Mouse (Mus musculus) mouse trophoblast stem cell (cell line): ENCODE measurements around the gene Rnd3.

ENCODE experiments used
- in situ Hi-C, 2 experiments: fragments of 300-500 bp; cut with MseI, MboI; formaldehyde crosslinking; loops; 2 replicates in 1 of 2; 3 replicates in 1 of 2; pipeline ENCODE4 v1.15.1; 2025

Rnd3 gene

DNA sequence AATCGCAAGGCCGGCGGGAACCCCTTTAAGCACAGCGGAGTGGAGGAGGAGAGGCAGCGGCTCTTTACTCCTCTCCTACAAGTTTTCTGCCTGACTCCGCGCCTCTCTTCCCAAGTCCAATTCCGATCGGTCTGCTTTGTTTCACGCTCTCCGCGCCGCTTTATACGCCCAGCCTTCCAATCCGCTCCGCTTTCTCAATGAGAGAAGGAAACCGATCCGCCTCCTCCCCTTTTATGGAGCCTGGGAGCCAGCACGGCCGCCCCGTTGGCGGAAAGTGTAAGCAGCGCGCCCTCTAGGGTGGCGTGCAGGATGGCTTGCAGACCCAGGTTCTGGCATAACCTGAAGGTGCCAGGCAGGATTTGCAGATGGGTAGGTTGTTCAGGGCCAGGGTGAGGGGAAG lies at the start of gene Rnd3:
Gene Rnd3, minus strand, starts transcription at position 137 of the 400 bp plus-strand sequence.
- in situ Hi-C loops: loop anchor here in 1 of 2 experiments (25.0 kb wide), 1 partner anchor 837 kb away; no protein-coding TSS in a partner anchor

DNA sequence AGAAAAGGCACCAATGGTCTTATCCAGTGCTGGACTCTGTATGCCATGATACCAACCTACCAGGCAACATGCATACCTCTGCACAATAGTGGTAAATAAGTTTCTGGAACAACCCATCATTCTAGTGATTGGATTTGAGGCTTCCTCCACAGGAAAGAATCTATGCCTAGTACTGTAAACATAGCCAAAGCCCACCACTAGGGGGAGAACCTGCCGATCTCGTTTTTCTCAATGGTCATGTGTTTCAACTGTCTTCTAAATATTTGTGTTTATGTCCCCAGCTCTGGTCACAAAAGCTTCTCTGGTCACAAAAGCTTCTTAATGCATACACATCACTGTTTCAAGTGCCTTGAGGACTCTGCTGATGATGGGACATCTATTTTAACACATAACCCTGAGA lies 43.4 kb upstream of the Rnd3 start:
- in situ Hi-C loops: no loop called here

- in situ Hi-C loops: no loop called here
These were observed 36.9 kb upstream of the Rnd3 start for GRCm38 (mm10) chr2:51185762-51186161.

GRCm38 (mm10) chr2:51182990-51183389 lies 34.1 kb upstream of the Rnd3 start:
- in situ Hi-C loops: no loop called here

DNA sequence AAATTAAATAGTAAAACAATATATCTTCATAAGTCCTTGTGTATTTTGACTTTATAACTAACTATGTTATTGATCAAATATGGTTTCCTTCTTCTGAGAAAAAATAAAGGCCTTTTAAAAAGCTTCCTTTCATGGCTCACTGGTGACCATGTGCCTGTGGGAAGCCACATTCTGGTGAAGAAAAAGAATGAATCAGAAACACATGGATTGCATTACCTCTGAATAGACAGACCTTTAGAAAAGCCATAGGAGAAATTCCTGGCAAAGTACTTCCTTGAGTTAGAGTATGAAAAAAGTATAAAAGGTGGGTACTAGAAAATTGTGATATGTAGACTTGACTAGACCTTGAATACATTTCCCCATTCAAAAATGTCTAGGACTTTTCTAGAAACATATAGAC lies 32.5 kb upstream of the Rnd3 start:
- in situ Hi-C loops: no loop called here

- in situ Hi-C loops: no loop called here
These were observed 30.2 kb upstream of the Rnd3 start for GRCm38 (mm10) chr2:51179096-51179495.

DNA sequence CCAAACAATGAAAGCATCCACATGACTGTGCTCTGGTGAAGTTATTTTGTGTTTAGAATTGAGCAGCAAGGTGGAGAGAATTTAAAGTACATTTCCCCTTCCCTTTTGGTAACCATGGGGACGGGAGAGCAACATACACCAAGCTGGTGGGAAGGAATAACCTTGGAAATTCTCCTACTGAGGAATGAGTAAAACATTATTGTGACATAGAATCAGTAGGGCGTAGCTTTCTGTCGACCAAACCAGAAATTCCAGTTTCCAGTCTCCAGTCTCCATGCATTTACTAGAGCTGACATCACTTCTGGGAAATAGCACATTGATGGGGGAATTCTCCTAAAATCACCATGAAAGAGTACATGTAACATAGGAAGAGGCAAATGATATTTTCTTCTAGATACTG lies 28.7 kb upstream of the Rnd3 start:
- in situ Hi-C loops: no loop called here

DNA sequence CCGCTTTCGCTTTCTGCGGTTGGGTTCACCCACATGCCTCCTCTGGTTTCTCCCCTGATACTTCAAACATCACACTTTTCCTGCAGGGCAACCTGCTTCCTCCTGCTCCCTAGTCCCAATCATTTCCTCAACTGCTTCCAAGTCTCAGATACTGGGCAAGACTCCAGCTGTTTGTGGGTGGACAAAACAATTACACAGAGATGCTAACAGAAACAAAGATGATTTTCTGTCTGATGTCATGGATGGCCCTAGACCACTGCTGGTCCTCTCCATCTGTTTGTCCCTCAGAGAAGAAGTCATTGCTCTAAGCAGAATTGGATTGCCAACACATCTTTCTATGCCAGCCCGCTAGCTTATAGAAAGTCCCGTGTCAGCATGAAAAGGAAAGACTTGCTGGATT lies 26.4 kb upstream of the Rnd3 start:
- in situ Hi-C loops: no loop called here

GRCm38 (mm10) chr2:51161110-51161509 lies 12.2 kb upstream of the Rnd3 start:
- in situ Hi-C loops: no loop called here

DNA sequence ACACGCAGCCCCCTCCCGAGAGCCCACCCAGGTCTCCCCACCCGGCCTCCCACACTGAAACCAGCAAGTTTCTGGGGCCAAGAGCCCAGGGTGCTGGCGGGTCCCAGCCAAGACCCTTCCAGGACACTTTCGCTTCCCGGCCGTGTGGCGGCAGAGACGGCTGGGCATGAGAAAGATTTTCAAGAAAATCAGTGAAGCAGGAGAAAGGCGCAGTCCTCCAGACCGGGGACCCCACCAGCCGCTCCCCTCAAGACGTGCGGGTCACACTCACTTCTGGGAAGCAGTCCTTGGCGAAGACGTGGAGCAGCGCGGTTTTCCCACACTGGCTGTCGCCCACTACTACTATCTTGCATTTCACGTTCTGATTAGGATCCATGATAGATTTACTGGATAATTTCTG lies 457 bp downstream of the Rnd3 start:
- in situ Hi-C loops: loop anchor here in 1 of 2 experiments (25.0 kb wide), 1 partner anchor 836 kb away; no protein-coding TSS in a partner anchor

GRCm38 (mm10) chr2:51148065-51148407 lies 875 bp downstream of the Rnd3 start:
- in situ Hi-C loops: loop anchor here in 1 of 2 experiments (25.0 kb wide), 1 partner anchor 836 kb away; no protein-coding TSS in a partner anchor

- in situ Hi-C loops: loop anchor here in 1 of 2 experiments (25.0 kb wide), 1 partner anchor 835 kb away; no protein-coding TSS in a partner anchor
These were observed 1.4 kb downstream of the Rnd3 start for GRCm38 (mm10) chr2:51147318-51148064.

DNA sequence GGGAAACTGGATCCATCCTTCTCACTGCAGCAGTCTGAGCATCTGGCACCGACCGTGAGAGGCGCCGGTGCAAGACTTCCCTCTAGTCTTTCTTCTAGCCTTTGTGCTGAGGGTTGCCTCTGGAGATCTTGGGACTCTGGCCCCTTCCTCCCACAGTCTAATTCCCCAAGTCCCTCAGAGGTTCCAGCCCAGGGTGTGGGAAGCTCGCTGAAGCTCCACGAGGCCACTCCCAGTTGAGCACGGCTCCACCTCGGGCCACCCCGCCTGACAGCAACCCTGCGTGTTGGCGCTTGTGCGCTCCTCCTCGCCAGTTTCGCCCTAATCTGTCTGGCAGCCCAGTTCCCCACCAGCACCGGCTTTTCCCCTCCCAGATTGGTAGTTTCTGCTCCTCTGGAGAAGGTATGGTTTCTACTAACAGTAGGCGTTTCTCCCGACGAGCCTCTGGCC lies 2.0 kb downstream of the Rnd3 start:
- in situ Hi-C loops: loop anchor here in 1 of 2 experiments (25.0 kb wide), 1 partner anchor 835 kb away; no protein-coding TSS in a partner anchor

DNA sequence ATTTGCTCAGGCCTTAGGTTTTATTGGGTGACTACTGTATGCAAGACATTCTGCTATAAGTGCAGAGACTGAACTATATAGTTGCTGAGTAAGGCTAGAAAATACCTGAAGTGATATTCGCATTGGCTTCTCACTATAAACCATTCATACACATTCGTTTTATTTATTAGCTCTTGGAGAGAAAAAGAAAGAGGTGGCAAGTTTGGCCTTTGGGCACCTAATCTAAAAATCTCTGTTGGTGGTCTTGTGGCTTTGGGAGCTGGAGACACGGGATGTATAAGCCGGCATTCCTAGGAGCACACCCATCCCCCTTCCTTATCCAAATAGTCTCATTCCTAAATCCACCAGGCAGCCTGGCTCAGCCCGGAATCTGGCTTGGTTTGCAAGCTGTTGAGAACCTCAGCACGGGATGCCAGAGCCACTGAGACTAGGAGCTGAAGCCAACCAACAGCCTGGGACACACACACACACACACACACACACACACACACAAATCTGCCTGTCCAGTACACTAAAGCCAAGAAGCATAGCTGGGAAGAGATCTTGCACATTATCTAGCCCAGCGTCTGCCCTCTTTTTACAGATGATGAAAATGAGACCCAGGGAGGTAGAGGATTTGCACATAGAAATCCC lies 3.0 kb downstream of the Rnd3 start:
- in situ Hi-C loops: loop anchor here in 1 of 2 experiments (25.0 kb wide), 1 partner anchor 834 kb away; no protein-coding TSS in a partner anchor

DNA sequence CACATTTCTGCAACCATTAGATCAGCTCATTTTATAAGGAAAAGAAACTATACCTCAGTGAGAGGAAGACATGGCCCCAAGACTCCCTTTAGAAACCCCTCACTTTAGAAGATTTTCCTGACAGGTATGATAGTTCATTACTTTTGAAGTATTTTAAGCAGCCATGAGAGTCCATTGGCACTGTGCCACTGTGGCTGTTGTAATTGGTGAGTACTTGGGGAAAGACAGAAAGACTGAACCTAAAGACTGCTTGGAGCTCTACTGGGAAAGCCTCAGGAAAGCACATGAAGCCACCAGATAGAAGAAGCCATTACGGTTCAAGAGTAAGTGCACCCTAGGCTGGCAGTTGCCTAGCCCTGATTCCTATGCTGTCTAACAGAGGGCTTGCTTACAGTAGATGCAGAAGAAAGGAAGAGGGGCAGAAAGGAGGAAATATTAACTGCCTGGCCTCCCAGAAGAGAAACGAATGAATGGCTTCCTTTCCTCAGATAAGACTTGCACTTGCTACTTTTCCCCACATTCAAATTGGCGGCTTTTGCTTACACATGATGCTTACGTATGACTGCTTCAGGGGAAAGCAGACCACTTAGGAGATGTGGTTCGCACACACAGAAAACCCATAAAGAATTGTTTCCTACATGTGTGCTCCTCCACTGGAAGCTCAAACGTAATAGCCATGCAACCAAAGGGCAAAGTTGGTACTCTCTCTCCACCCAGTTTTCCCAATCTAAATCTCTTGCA lies 4.4 kb downstream of the Rnd3 start:
- in situ Hi-C loops: loop anchor here in 1 of 2 experiments (25.0 kb wide), 1 partner anchor 832 kb away; no protein-coding TSS in a partner anchor

GRCm38 (mm10) chr2:51142422-51142821 lies 6.5 kb downstream of the Rnd3 start:
- in situ Hi-C loops: loop anchor here in 1 of 2 experiments (25.0 kb wide), 1 partner anchor 830 kb away; no protein-coding TSS in a partner anchor

- in situ Hi-C loops: loop anchor here in 1 of 2 experiments (25.0 kb wide), 1 partner anchor 829 kb away; no protein-coding TSS in a partner anchor
These were observed 7.6 kb downstream of the Rnd3 start for GRCm38 (mm10) chr2:51141345-51141744.

- in situ Hi-C loops: loop anchor here in 1 of 2 experiments (25.0 kb wide), 1 partner anchor 828 kb away; no protein-coding TSS in a partner anchor
These were observed 8.4 kb downstream of the Rnd3 start for GRCm38 (mm10) chr2:51140486-51140885.

- in situ Hi-C loops: loop anchor here in 1 of 2 experiments (25.0 kb wide), 1 partner anchor 828 kb away; no protein-coding TSS in a partner anchor
These were observed 8.9 kb downstream of the Rnd3 start for GRCm38 (mm10) chr2:51139912-51140446.

GRCm38 (mm10) chr2:51139218-51139911 lies 9.5 kb downstream of the Rnd3 start:
- in situ Hi-C loops: loop anchor here in 1 of 2 experiments (25.0 kb wide), 1 partner anchor 827 kb away; no protein-coding TSS in a partner anchor
